Mouse (Mus musculus) liver, adult (tissue): ENCODE measurements around the gene Ammecr1.

Experiments used
- GATA4 ChIP-seq: IDR thresholded peaks from 2 replicates; pipeline ENCODE4 v1.6.1; 2014; ENCODE audit warnings: mild to moderate bottlenecking, low read length; ENCODE audit not compliant: insufficient replicate concordance

The Ammecr1 gene

DNA sequence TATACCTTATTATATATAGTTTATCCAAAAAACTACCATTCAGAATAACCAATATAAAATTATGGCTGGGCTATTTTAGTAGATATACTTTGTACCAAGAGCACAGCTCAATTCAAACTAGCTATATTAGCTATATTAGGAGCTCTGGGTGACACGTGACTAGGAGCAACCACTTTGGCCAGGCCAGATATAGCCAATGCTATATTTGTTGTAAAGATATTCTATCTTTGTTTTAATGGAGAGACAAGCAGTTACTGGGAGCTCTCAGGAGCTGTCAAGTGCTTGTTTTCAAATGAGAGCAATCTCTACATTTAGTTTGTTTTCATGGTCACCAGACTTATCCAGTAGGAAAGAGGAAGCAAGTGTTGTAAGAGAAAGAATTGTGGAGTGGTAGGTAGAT lies 141.2 kb downstream of the Ammecr1 start:
- TF ChIP-seq GATA4 = no peak

DNA sequence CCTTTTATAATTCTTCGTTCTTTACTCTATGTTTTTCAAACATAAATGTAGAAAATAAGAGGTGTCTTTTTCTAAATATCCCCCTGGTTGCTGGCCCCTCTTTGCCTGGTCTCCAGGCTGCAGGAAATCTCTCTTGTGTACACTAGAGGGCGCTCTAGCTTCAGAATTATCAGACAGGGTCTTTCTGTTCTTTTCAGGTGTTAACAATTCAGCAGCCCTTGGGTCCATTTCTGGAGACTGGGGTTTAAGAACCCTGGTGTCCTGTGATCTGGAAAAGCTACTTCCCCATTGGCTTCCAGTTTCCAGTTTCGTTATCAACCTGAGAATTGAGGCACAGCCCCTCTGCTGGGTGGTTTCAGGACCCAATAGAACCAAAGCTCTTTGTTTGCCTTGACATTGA lies 144.7 kb downstream of the Ammecr1 start:
- TF ChIP-seq GATA4 = no peak

DNA sequence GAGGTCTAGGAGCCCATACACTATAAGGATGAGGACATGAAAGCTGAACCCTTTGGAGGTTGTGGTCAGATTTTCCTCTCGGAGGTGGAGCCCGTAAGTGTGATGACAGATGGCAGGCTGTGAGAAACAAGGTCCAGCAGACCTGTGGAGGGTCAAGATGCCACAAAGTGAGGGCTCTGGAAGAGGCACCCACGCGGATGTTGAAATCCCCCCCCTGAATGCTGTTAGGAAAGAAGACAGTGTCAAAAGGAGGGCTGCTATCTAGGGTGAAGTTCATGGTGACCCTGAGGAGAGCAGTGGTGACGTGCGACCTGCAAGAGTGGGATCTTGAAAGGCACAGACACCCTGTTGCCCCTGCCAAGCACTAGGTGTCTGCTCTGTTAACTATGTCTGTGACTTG lies 145.3 kb downstream of the Ammecr1 start:
- TF ChIP-seq GATA4 = no peak

DNA sequence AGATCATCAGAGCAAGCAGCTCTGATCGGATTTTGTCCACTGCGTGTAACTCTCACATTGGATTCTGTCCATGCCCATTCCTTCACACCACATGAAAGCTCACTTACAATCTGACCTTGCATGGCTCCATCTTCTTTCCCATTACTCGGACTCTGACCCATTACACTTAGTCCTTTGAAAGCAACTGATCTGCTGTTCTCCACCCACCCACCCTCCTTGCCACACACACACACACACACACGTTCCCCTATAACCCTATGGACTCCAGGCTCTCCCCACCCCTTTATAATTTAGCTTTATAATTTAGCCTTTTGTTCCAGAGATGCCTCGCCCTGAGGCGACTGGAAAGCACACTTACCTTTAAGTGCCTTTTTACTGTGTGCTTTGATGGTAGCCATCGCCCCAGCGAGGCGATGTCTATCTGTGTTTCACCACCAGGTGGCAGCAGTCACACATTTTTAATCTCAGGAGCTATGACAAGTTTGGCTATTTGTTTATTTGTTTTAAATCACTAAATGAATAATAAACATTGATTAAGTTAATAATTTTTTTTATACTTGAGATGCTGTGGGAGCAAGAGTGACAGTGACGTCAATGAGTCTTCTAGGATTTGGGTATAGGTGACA lies 148.4 kb downstream of the Ammecr1 start:
- TF ChIP-seq GATA4 = no peak

DNA sequence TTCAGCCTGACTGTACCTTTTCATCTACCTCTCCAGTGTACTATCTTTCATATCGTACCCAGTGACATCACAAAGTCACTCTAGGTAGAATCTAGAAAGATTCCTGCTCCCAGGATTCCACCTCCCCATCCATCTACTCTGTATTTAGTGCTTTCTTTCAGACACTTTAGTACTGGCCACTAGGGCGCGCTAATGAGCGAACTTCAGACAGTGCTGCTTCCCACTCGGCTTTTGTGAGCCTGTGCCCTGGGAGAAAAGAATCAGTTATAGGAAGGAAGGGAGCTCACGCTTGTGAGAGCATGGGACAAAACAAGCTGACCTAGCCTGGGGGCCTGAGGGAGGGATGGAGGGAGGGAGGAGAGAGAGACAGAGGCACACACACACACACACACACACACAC lies 153.4 kb downstream of the Ammecr1 start:
- no peak for TF ChIP-seq GATA4

DNA sequence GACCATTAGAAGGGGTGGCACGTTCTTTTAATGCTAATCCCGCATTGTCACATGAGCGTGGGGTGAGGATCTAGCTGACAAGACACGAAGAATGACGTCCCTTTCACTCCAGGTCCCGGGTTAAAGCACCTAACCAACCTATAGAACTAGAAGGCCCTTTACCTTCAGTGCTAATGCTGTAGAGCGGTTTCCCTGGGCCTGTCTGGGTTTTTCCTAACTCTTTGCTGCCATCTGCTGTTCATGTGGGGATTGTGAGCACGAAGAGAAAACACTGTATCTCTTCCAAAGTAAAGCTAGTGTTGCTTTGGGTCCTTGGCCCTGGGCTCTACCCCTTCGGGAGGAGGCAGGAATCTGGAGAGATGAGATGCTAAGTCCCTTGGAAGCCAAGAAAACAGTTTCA lies 158.1 kb downstream of the Ammecr1 start:
- no peak for TF ChIP-seq GATA4

DNA sequence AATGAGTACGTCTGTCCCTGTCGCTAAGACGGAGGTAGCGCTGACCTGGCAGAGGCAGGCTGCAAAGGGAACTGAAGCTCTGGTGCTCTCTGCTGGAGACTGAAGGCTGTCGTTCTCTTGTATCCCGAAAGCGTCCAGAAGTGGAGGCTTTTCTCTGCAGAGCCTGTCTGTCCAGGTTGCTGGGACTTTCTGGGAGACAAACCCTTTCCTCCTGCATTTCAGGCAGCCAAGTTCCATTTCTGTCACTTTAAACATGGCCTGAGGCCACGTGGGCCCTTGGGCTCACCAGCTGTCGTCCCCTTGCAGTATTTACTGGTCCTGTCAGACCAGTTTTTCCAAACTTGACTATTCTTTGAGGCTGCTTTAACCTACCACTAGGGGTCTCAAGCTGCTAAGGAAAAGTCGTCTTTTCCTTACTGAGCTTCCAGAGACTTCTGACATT lies 159.9 kb downstream of the Ammecr1 start:
- TF ChIP-seq GATA4 = no peak

DNA sequence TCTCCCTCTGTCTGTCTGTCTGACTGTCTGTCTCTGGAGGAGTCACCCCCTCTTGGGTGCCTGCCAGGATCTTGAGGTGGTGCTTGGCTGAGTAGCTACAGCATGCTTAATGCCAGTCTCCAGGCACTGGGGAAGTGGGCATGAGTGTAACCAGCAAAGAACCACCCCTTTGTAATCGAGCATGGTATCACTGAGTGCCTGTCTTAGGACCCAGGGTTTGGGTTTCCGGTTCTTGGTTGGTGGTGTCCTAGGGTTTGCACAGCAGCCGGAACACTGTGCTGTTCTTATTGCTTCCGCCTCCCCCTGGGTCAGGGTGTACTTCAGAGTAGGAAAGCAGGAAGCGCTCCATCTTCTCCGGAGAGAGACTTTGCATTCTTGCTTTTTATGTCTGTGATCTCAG lies 160.4 kb downstream of the Ammecr1 start:
- no peak for TF ChIP-seq GATA4

DNA sequence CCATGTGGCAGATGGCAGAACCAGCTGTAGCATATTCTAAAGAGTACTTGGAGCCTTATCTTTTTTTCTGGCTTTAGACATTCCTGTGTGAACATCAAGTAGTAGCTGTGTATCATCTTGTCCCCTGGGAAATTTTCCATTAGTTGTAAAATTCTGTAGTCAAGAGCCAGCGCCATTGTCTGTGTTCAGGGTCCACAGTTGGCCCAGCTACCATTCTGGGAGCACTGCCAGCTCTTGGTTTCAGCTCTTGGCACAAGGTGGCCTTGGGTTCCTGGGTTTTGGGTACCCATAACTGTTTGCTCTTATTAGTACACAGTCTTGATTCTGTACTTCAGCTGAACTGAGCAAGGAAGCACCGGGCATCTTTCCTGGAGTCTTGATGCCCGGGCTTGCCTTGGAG lies 161.9 kb downstream of the Ammecr1 start:
- no peak for TF ChIP-seq GATA4
